Mouse (Mus musculus) lung, postnatal 0 days (tissue): ENCODE measurements at regions not wholly inside any gene's neighbourhood (a gene's known extent, or its start where the extent isn't known, plus 50 kb on each side); places are given as distances from the start of the nearest gene placed in this dataset.

Experiments used
- ATAC-seq: fragments of 200-750 bp; cut with Nextera tagmentation; 2 replicates; pipeline ENCODE4 v1.8.0; 2017; ENCODE audit warnings: moderate library complexity
- DNase-seq: peaks from one replicate; pipeline ENCODE4 v3.0.0-alpha.2; 2016; ENCODE audit warnings: low spot score
- H3K27ac ChIP-seq: fragments of 300-500 bp; sonication (generic); 2 replicates; pipeline ENCODE4 v1.5.1; 2014; ENCODE audit warnings: antibody characterized with exemption, mild to moderate bottlenecking, low read length, mixed read lengths
- H3K27me3 ChIP-seq: fragments of 300-500 bp; sonication (generic); replicated peaks from 2 replicates; pipeline ENCODE4 v1.6.1; 2014; ENCODE audit warnings: low read length, mixed read lengths; ENCODE audit not compliant: insufficient read depth
- H3K36me3 ChIP-seq: fragments of 300-500 bp; sonication (generic); 2 replicates; pipeline ENCODE4 v1.6.1; 2014; ENCODE audit warnings: low read length, mixed read lengths; ENCODE audit not compliant: insufficient read depth
- H3K4me1 ChIP-seq: fragments of 300-500 bp; sonication (generic); 2 replicates; pipeline ENCODE4 v1.6.1; 2014; ENCODE audit warnings: antibody characterized with exemption, low read depth, low read length, mixed read lengths; ENCODE audit not compliant: insufficient read depth
- H3K4me2 ChIP-seq: fragments of 300-500 bp; sonication (generic); replicated peaks from 2 replicates; pipeline ENCODE4 v1.6.1; 2014; ENCODE audit warnings: low read depth, mild to moderate bottlenecking, low read length, moderate library complexity, mixed read lengths
- H3K4me3 ChIP-seq: fragments of 300-500 bp; sonication (generic); 2 replicates; pipeline ENCODE4 v1.5.1; 2014; ENCODE audit warnings: low read depth, low read length
- H3K9ac ChIP-seq: fragments of 300-500 bp; sonication (generic); replicated peaks from 2 replicates; pipeline ENCODE4 v1.6.1; 2014; ENCODE audit warnings: low read depth, mild to moderate bottlenecking
- H3K9me3 ChIP-seq: fragments of 300-500 bp; sonication (generic); 2 replicates; pipeline ENCODE4 v1.6.1; 2016; ENCODE audit warnings: low read length, mixed read lengths
- CTCF ChIP-seq: IDR thresholded peaks from 2 replicates; pipeline ENCODE4 v1.5.1; 2016; ENCODE audit warnings: antibody characterized with exemption, mild to moderate bottlenecking
- EP300 ChIP-seq: IDR thresholded peaks from 2 replicates; pipeline ENCODE4 v1.6.1; 2016; ENCODE audit warnings: antibody characterized with exemption, mild to moderate bottlenecking, control low read depth
- WGBS: fragments of 180-500 bp; shearing (Covaris S2); extraction: QIAGEN DNeasy Blood & Tissue Kit; methylation state at CpG from one replicate; pipeline ENCODE4 v1.1.7; 2014; 5-methylcytosine and 5-hydroxymethylcytosine counted together

GRCm38 (mm10) chr5:141074457-141074856, 74.1 kb upstream of the Card11 start:
- ATAC-seq (no peak), DNase-seq (no peak)
- no peak overlapping the region for H3K9ac ChIP-seq
- 67% methylated on average over 3 of the region's 3 CpGs for WGBS
- H3K36me3 ChIP-seq, result no peaks in the 10 kb centered on the region
- no peaks in the 10 kb centered on the region for H3K27me3 ChIP-seq
- TF ChIP-seq CTCF, result no peak
- TF ChIP-seq EP300, result no peak
- no peak overlapping the region for H3K27ac ChIP-seq
- H3K4me3 ChIP-seq, result no peak overlapping the region
- no peaks in the 10 kb centered on the region for H3K4me1 ChIP-seq
- H3K4me2 ChIP-seq, result no peak overlapping the region
- H3K9me3 ChIP-seq, result no peaks in the 10 kb centered on the region

DNA sequence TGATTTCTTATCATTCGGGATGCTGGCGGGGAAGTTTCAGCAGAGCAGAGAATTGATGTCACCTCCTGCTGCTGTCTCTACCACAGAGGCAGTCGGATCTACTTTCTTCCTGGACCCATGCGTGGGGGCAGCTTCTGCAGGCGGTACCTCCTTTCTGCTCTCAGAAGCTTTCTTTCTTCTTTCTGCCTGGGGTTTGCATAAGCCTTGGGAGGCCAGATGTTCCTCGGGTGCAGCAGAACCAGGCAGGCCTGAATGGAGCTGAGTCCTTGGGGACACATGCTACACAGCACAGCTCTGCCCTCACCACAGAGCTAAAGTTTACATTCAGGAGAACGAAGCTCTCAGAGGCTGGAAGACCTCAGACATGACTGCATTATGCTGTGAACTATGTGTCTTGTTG, 75.8 kb upstream of the Card11 start:
- DNase-seq, result no peak
- Histone ChIP-seq H3K36me3 (no peaks in the 10 kb centered on the region), H3K27ac (no peak overlapping the region), H3K4me3 (no peak overlapping the region), H3K9ac (no peak overlapping the region), H3K4me2 (no peak overlapping the region), H3K9me3 (no peaks in the 10 kb centered on the region), H3K27me3 (no peaks in the 10 kb centered on the region), H3K4me1 (no peaks in the 10 kb centered on the region)
- ATAC-seq, result no peak
- TF ChIP-seq CTCF (no peak), EP300 (no peak)
- WGBS, result 59% methylated on average over 7 of the region's 7 CpGs

DNA sequence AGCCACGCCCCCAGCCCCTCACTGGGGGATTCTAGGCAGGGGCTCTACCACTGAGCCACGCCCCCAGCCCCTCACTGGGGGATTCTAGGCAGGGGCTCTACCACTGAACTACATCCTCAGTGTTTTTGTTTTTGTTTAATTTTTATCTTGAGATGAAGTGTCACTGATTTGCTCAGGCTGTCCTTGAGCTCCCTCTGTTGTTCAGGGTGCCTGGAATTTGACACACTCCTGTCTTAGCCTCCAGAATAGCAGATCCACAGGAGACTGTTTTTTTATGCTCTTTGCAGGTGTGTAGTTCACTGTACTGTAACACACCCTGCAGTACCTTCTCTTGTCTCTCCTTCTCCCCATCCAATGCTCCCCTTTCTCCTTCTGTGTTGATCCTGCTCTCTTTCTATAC, 76.6 kb upstream of the Card11 start:
- Histone ChIP-seq H3K27me3 (no peaks in the 10 kb centered on the region), H3K9ac (no peak overlapping the region), H3K9me3 (no peaks in the 10 kb centered on the region), H3K4me1 (no peaks in the 10 kb centered on the region), H3K27ac (no peak overlapping the region), H3K4me2 (no peak overlapping the region), H3K4me3 (no peak overlapping the region), H3K36me3 (no peaks in the 10 kb centered on the region)
- TF ChIP-seq EP300, result no peak
- WGBS, result 84% methylated on average over 2 of the region's 2 CpGs
- DNase-seq (no peak), ATAC-seq (no peak)

DNA sequence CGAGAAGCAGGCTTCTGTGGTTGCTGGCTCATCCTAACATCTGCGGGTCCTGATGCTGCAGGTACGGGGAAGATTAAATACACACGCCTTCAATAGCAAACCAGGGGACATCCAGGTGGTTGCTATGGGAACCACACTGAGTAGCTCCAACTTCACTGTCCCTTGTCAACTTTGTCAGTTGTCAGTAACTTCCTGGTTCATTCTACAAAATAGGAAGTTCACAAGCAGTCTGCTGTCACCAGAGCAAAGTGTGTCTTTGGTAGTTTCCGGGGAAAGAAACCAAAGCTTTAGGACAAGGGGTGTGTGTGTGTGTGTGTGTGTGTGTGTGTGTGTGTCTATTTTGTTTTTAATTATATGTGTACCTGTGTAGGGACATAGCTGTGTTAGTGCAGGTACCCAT, 80.5 kb upstream of the Card11 start:
- H3K4me1 ChIP-seq, result no peaks in the 10 kb centered on the region
- no peak overlapping the region for H3K4me3 ChIP-seq
- ATAC-seq (no peak), DNase-seq (peak; percentile 8)
- 64% methylated on average over 5 of the region's 5 CpGs for WGBS
- H3K36me3 ChIP-seq, result no peaks in the 10 kb centered on the region
- H3K4me2 ChIP-seq, result no peak overlapping the region
- TF ChIP-seq CTCF (no peak), EP300 (no peak)
- H3K27ac ChIP-seq, result no peak overlapping the region
- no peaks in the 10 kb centered on the region for H3K9me3 ChIP-seq
- H3K9ac ChIP-seq, result no peak overlapping the region
- H3K27me3 ChIP-seq, result no peaks in the 10 kb centered on the region

- H3K4me2 ChIP-seq, result no peak overlapping the region
- no peak for ATAC-seq
- DNase-seq, result no peak
- H3K36me3 ChIP-seq, result no peaks in the 10 kb centered on the region
- no peak overlapping the region for H3K9ac ChIP-seq
- H3K4me3 ChIP-seq, result no peak overlapping the region
- no peaks in the 10 kb centered on the region for H3K4me1 ChIP-seq
- no peaks in the 10 kb centered on the region for H3K27me3 ChIP-seq
- no peaks in the 10 kb centered on the region for H3K9me3 ChIP-seq
- no peak for TF ChIP-seq EP300
- TF ChIP-seq CTCF, result no peak
- 72% methylated on average over 14 of the region's 14 CpGs for WGBS
- no peak overlapping the region for H3K27ac ChIP-seq
Measured at GRCm38 (mm10) chr5:141084056-141084730, 83.8 kb upstream of the Card11 start.

GRCm38 (mm10) chr5:141084746-141085145, 84.4 kb upstream of the Card11 start:
- H3K4me2 ChIP-seq, result no peak overlapping the region
- DNase-seq, result peak; percentile 8

GRCm38 (mm10) chr5:141091676-141092075, 91.3 kb upstream of the Card11 start:
- DNase-seq (no peak), ATAC-seq (no peak)
- no peaks in the 10 kb centered on the region for H3K36me3 ChIP-seq
- H3K9me3 ChIP-seq, result no peaks in the 10 kb centered on the region
- no peak overlapping the region for H3K9ac ChIP-seq
- no peak overlapping the region for H3K4me2 ChIP-seq
- TF ChIP-seq EP300 (no peak), CTCF (no peak)
- no peaks in the 10 kb centered on the region for H3K27me3 ChIP-seq
- no peaks in the 10 kb centered on the region for H3K4me1 ChIP-seq
- no peak overlapping the region for H3K4me3 ChIP-seq
- 60% methylated on average over 14 of the region's 14 CpGs for WGBS
- no peak overlapping the region for H3K27ac ChIP-seq

More at GRCm38 (mm10) chr5:141084746-141085145, 84.4 kb upstream of the Card11 start:
- Histone ChIP-seq H3K9me3 (no peaks in the 10 kb centered on the region), H3K27ac (no peak overlapping the region), H3K4me3 (no peak overlapping the region), H3K9ac (no peak overlapping the region), H3K36me3 (no peaks in the 10 kb centered on the region), H3K27me3 (no peaks in the 10 kb centered on the region), H3K4me1 (no peaks in the 10 kb centered on the region)
- ATAC-seq, result 0 out of 2 replicates have a peak, but pooled peaks have one; percentile 33
- 40% methylated on average over 5 of the region's 7 CpGs for WGBS
- TF ChIP-seq CTCF (no peak), EP300 (no peak)
